Mouse (Mus musculus) sigmoid colon, adult 10 weeks (tissue): ENCODE results near the gene Gm21858. TPM values are rescaled to one million over a fixed set of nuclear protein-coding genes. Genes with fewer than 3 reads are reported as not detected.

Experiments
- polyA plus RNA-seq: library from polyadenylated mRNA; stranded (reverse); fragments of 350-450 nt; fragmentation: Illumina TruSeq; extraction: RNeasy Lipid Tissue Mini Kit (QIAGEN cat#74804); gene quantifications from one replicate; pipeline ENCODE4 v1.2.3, GENCODE M21; 2014; ENCODE audit warnings: low read depth, low replicate concordance

Gm21858 gene
- polyA plus RNA-seq, result not detected

GRCm38 (mm10) chrY:55731456-55731855 is at the start of gene Gm21858:
TSS of gene Gm21858 (plus strand) at chrY:55731756.

